Comparison of ENCODE assay signal across 11 mouse cellular contexts in the genomic region with DNA sequence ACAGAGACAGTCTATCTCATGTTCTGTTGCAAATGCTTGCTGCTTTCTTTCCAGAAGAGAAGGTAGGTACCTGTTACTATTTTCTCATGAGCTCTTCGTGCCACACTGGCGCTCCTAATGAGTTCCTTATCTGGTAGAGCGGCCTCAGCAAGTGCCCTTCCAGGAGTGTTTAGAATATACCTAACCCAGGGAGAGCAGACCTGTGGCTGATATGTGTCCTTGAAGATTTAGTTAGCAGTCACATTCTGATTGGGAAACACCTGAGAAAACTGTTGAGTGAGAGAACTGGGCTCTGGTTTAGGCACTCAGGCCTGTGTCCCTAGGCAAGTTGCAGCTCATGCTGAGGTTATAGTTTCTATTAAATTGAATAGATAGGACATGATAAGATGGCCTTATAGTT. TPM values are rescaled to one million over a fixed set of nuclear protein-coding genes. Genes with fewer than 3 reads are reported as not detected.
DNase-seq lines count a peak whose midpoint lies in the region; ATAC-seq and TF ChIP-seq lines count a peak whose summit lies in the region.
"Had no signal": no experiment of that assay in that cellular context is flagged by ENCODE, and none has a peak within 500 bp of the region (broad histone marks: within the 10 kb centered on the region; RNA-seq: fewer than 3 reads in every experiment).

No protein-coding gene starts in this region.

- TF ChIP-seq CTCF in forebrain, postnatal 0 days (IDR thresholded peaks at IDR 0.05; ENCODE audit: low read depth) = no peak

- H3K4me2 ChIP-seq in forebrain, embryonic 12.5 days = no peak overlapping the region
- H3K4me2 ChIP-seq in forebrain, postnatal 0 days (ENCODE audit: low read depth) = no peak overlapping the region
- H3K4me2 ChIP-seq in hindbrain, embryonic 11.5 days (replicated peaks; ENCODE audit: low read depth, low read length) = no peak overlapping the region
- H3K4me2 ChIP-seq in hindbrain, embryonic 14.5 days (replicated peaks) = no peak overlapping the region
- peak overlapping the region; percentile 52 for H3K4me2 ChIP-seq in liver, embryonic 12.5 days

- 93% methylated on average over 3 of the region's 3 CpGs for WGBS in forebrain, embryonic 12.5 days
- WGBS in forebrain, postnatal 0 days = 89% methylated on average over 3 of the region's 3 CpGs
- 91% methylated on average over 3 of the region's 3 CpGs for WGBS in hindbrain, embryonic 11.5 days
- WGBS in hindbrain, embryonic 14.5 days = 79% methylated on average over 3 of the region's 3 CpGs
- WGBS in liver, embryonic 12.5 days (ENCODE audit: insufficient replicate concordance) = 25% methylated on average over 3 of the region's 3 CpGs

- H3K9ac ChIP-seq in forebrain, embryonic 12.5 days = no peak overlapping the region
- H3K9ac ChIP-seq in forebrain, postnatal 0 days = no peak overlapping the region
- no peak overlapping the region for H3K9ac ChIP-seq in hindbrain, embryonic 11.5 days (ENCODE audit: low read depth, low read length)
- H3K9ac ChIP-seq in hindbrain, embryonic 14.5 days = no peak overlapping the region
- peak overlapping the region; percentile 47 for H3K9ac ChIP-seq in liver, embryonic 12.5 days

- no peak for ATAC-seq in forebrain, embryonic 12.5 days (ENCODE audit: low FRiP score)
- no peak for ATAC-seq in forebrain, postnatal 0 days
- ATAC-seq in hindbrain, embryonic 11.5 days (ENCODE audit: low FRiP score) = no peak
- no peak for ATAC-seq in hindbrain, embryonic 14.5 days (ENCODE audit: low FRiP score)
- peak; percentile 9 for ATAC-seq in CD4-positive, CD25-positive, alpha-beta regulatory T cell, adult 4 months
- peak; percentile 19; the same call in 1 of the 2 replicates for ATAC-seq in liver, embryonic 12.5 days
- no peak for ATAC-seq in granulocyte monocyte progenitor cell, adult 5-6 weeks (replicated peaks; ENCODE audit: poor library complexity, severe bottlenecking)

- no peak for DNase-seq in forebrain, postnatal 0 days
- no peak for DNase-seq in hindbrain, embryonic 11.5 days (ENCODE audit: low spot score)
- no peak for DNase-seq in hindbrain, embryonic 14.5 days (ENCODE audit: low spot score)
- no peak for DNase-seq in ovary, postnatal 36 days (ENCODE audit: low spot score)
- DNase-seq: thymus, postnatal 14 days had no signal

- H3K9me3 ChIP-seq in forebrain, embryonic 12.5 days = no peaks in the 10 kb centered on the region
- no peaks in the 10 kb centered on the region for H3K9me3 ChIP-seq in forebrain, postnatal 0 days (ENCODE audit: low read length)
- no peaks in the 10 kb centered on the region for H3K9me3 ChIP-seq in hindbrain, embryonic 11.5 days (ENCODE audit: control insufficient read depth, low read length)
- H3K9me3 ChIP-seq in hindbrain, embryonic 14.5 days (ENCODE audit: control insufficient read depth, low read length) = no peaks in the 10 kb centered on the region
- H3K9me3 ChIP-seq in liver, embryonic 12.5 days (replicated peaks) = no peaks in the 10 kb centered on the region

- no peak overlapping the region for H3K4me3 ChIP-seq in forebrain, embryonic 12.5 days (replicated peaks)
- H3K4me3 ChIP-seq in forebrain, postnatal 0 days (ENCODE audit: low read depth, low read length) = no peak overlapping the region
- H3K4me3 ChIP-seq in hindbrain, embryonic 11.5 days (ENCODE audit: low read depth, low read length) = no peak overlapping the region
- no peak overlapping the region for H3K4me3 ChIP-seq in hindbrain, embryonic 14.5 days (replicated peaks; ENCODE audit: low read length)
- H3K4me3 ChIP-seq in liver, embryonic 12.5 days = no peak overlapping the region

- H3K27me3 ChIP-seq in forebrain, embryonic 12.5 days = no peaks in the 10 kb centered on the region
- H3K27me3 ChIP-seq in forebrain, postnatal 0 days (ENCODE audit: insufficient read depth, low read length) = no peaks in the 10 kb centered on the region
- no peaks in the 10 kb centered on the region for H3K27me3 ChIP-seq in hindbrain, embryonic 11.5 days (ENCODE audit: control insufficient read depth, insufficient read depth, low read length)
- no peaks in the 10 kb centered on the region for H3K27me3 ChIP-seq in hindbrain, embryonic 14.5 days (ENCODE audit: control insufficient read depth, insufficient read depth, low read length)
- no peaks in the 10 kb centered on the region for H3K27me3 ChIP-seq in liver, embryonic 12.5 days (replicated peaks)

- H3K27ac ChIP-seq in forebrain, embryonic 12.5 days = peak overlapping the region; percentile 76
- H3K27ac ChIP-seq in forebrain, postnatal 0 days (ENCODE audit: low read depth, low read length) = no peak overlapping the region
- H3K27ac ChIP-seq in hindbrain, embryonic 11.5 days (ENCODE audit: low read depth, low read length) = peak overlapping the region; percentile 42; the same call in 1 of the 2 replicates
- H3K27ac ChIP-seq in hindbrain, embryonic 14.5 days = no peak overlapping the region; the same call in 1 of the 2 replicates
- peak overlapping the region; percentile 75 for H3K27ac ChIP-seq in liver, embryonic 12.5 days

- no peaks in the 10 kb centered on the region for H3K36me3 ChIP-seq in forebrain, embryonic 12.5 days (replicated peaks)
- H3K36me3 ChIP-seq in forebrain, postnatal 0 days (ENCODE audit: insufficient read depth) = no peaks in the 10 kb centered on the region
- no peaks in the 10 kb centered on the region for H3K36me3 ChIP-seq in hindbrain, embryonic 11.5 days (ENCODE audit: control insufficient read depth, insufficient read depth, low read length)
- H3K36me3 ChIP-seq in hindbrain, embryonic 14.5 days (replicated peaks; ENCODE audit: control insufficient read depth, insufficient read depth) = no peaks in the 10 kb centered on the region
- H3K36me3 ChIP-seq in liver, embryonic 12.5 days = no peaks in the 10 kb centered on the region

- H3K4me1 ChIP-seq in forebrain, embryonic 12.5 days = peaks cover 36% of the 10 kb centered on the region
- H3K4me1 ChIP-seq in forebrain, postnatal 0 days (ENCODE audit: insufficient read depth) = 0 out of 2 replicates have a peak, but pooled peaks cover 7% of the 10 kb centered on the region
- H3K4me1 ChIP-seq in hindbrain, embryonic 11.5 days (replicated peaks; ENCODE audit: control insufficient read depth, insufficient read depth, low read length) = 0 out of 2 replicates have a peak, but pooled peaks cover 2% of the 10 kb centered on the region
- H3K4me1 ChIP-seq in hindbrain, embryonic 14.5 days (replicated peaks; ENCODE audit: control insufficient read depth, insufficient read depth, low read length) = peaks cover 8% of the 10 kb centered on the region
- H3K4me1 ChIP-seq in liver, embryonic 12.5 days = peaks cover 99% of the 10 kb centered on the region

RNA-seq across cellular contexts. Expression of gene Susd6, which starts 25.6 kb away (rescaled TPM):
- 19.5 and 21.2 TPM in 2 replicates for polyA plus RNA-seq in forebrain, embryonic 12.5 days (2016; fragmentation: Nextera tagmentation; extraction: Ambion mirVana)
- total RNA-seq in forebrain, postnatal 0 days (2014; rRNA removed) = 12.5 and 15.3 TPM in 2 replicates
- polyA plus RNA-seq in forebrain, postnatal 0 days (2015; fragmentation: Nextera tagmentation; extraction: Ambion mirVana) = 6.8 and 8.0 TPM in 2 replicates
- polyA plus RNA-seq in hindbrain, embryonic 11.5 days (2014; fragmentation: Nextera tagmentation; extraction: Ambion mirVana) = 17.7 and 18.2 TPM in 2 replicates
- 12.5 and 14.8 TPM in 2 replicates for polyA plus RNA-seq in hindbrain, embryonic 14.5 days (2014; fragmentation: Nextera tagmentation; extraction: Ambion mirVana)
- 10 to 100 TPM; 23.1 to 29.8 TPM for polyA plus RNA-seq in CD4-positive, CD25-positive, alpha-beta regulatory T cell, adult 4 months (2017; shearing (Covaris generic))
- 15.0 and 15.9 TPM in 2 replicates for polyA plus RNA-seq in liver, embryonic 12.5 days (2016; fragmentation: Nextera tagmentation; extraction: Ambion mirVana)
- 21.7 and 22.0 TPM in 2 replicates for total RNA-seq in granulocyte monocyte progenitor cell, adult 5-6 weeks (2014; fragmentation: Nextera tagmentation)
- 14.0 and 16.4 TPM in 2 replicates for total RNA-seq in granulocyte monocyte progenitor cell, adult 5-6 weeks (2017)

RNA-seq across cellular contexts. Expression of gene Ccdc177, which starts 55.4 kb away (rescaled TPM):
- 6.2 and 7.8 TPM in 2 replicates for polyA plus RNA-seq in forebrain, embryonic 12.5 days (2016; fragmentation: Nextera tagmentation; extraction: Ambion mirVana)
- total RNA-seq in forebrain, postnatal 0 days (2014; rRNA removed) = 19.1 and 23.5 TPM in 2 replicates
- polyA plus RNA-seq in forebrain, postnatal 0 days (2015; fragmentation: Nextera tagmentation; extraction: Ambion mirVana) = 1.6 and 2.3 TPM in 2 replicates
- 3.9 and 4.6 TPM in 2 replicates for polyA plus RNA-seq in hindbrain, embryonic 11.5 days (2014; fragmentation: Nextera tagmentation; extraction: Ambion mirVana)
- 4.6 and 5.2 TPM in 2 replicates for polyA plus RNA-seq in hindbrain, embryonic 14.5 days (2014; fragmentation: Nextera tagmentation; extraction: Ambion mirVana)
- not detected for polyA plus RNA-seq in CD4-positive, CD25-positive, alpha-beta regulatory T cell, adult 4 months (2017; shearing (Covaris generic))
- polyA plus RNA-seq in liver, embryonic 12.5 days (2016; fragmentation: Nextera tagmentation; extraction: Ambion mirVana) = not detected in 2 replicates
- total RNA-seq in granulocyte monocyte progenitor cell, adult 5-6 weeks (2014; fragmentation: Nextera tagmentation) = 0.56 TPM in 1 of 2 replicates, not detected in the other
- total RNA-seq in granulocyte monocyte progenitor cell, adult 5-6 weeks (2017) = not detected in 2 replicates
- total RNA-seq: liver, adult 2 months; megakaryocyte-erythroid progenitor cell, adult 5-6 weeks had no signal
- polyA plus RNA-seq: liver, adult 2 months had no signal

Comparison
In these comparisons a context has a peak if more than half of its experiments do, and no peak if none do; other contexts are left out.
1. H3K27ac ChIP-seq: peak in forebrain, embryonic 12.5 days (single experiment), hindbrain, embryonic 11.5 days (single experiment) and liver, embryonic 12.5 days (single experiment); none in forebrain, postnatal 0 days (single experiment) and hindbrain, embryonic 14.5 days (single experiment).
2. ATAC-seq: peak in CD4-positive, CD25-positive, alpha-beta regulatory T cell, adult 4 months (single experiment) and liver, embryonic 12.5 days (single experiment); none in forebrain, embryonic 12.5 days (single experiment), forebrain, postnatal 0 days (single experiment), hindbrain, embryonic 11.5 days (single experiment), hindbrain, embryonic 14.5 days (single experiment) and granulocyte monocyte progenitor cell, adult 5-6 weeks (single experiment).